Mouse (Mus musculus) frontal cortex, postnatal 36 days (tissue): ENCODE measurements at regions not wholly inside any gene's neighbourhood (a gene's known extent, or its start where the extent isn't known, plus 50 kb on each side); places are given as distances from the start of the nearest gene placed in this dataset.
A peak's percentile ranks its signal among the peaks of the same experiment; 100 is the strongest.

ENCODE experiments used
- DNase-seq, 2 experiments: peaks; one replicate each; pipeline ENCODE4 v3.0.0; 2022; ENCODE audit warnings: low spot score in 2 of 2

DNA sequence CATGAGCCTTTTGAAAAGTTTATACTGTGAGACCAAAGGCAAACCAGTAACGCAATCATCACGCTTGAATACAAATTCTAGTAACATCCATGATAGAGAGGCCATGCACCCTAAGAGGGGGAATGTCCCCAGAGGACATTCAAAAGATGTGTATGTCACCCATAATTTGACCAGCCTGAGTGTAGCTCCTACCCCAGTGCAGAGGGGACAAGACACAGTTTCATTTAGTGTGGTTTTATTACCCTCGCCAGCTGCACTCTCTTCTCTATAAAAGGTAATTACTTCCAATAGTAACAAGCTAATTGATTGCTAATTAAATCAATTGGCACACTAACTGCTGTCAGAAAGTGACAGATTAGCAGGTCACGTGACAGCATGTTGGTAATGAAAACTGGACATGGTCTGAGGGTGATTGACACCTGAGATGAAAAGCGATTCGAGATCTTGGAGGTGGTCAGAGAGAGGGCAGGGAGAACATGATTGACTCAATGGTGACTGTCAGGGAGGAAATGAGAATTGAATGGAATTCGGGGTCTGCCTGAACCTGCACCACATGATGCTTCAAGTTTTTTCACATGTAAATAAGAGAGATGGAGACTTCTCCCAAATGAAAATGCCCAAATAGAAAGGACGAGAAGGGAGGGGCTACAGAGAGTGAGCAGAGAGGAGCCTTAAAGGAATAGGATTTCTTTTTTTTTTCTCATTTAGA, 309.9 kb downstream of the En1 start:
- DNase-seq, result no peak

DNA sequence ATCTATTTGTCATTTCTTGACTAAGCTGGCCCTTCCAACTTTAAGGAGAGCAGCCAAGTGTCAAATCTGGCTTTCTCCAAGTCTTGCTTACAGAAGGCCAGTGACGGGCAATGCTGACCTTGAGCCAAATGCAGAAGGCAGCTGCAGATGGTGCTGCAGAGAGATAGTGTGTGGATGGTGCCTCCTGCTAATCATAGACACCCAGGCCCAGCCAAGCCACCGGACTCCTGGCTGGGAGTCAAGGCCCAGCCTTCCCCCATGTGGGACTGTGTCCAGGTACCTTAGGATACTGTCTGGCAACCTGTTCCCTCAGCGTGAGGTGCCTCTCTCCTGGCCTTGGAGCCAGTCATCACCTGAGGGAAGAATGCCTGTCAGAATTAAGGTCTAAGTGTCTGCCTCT, 319.3 kb downstream of the En1 start:
- no peak for DNase-seq

DNA sequence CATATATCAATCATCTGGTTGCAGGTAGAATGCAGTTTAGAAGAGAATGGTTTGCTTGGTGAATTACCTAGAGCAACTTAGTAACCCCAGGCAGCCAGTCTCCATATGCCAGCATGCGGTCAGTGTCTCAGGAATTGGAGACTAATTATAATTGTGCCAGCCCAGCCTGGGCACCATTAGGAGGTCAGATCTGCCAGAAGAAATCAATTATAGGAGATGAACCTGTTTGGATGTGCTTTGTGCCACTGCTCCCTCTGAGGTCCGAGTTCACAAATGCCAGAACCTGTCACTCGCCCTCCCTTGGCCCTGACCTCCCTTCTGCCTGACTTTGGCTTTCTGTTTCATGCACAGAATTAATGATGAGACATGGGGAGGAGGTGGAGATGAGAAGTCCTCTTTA, 323.1 kb downstream of the En1 start:
- no peak for DNase-seq

DNA sequence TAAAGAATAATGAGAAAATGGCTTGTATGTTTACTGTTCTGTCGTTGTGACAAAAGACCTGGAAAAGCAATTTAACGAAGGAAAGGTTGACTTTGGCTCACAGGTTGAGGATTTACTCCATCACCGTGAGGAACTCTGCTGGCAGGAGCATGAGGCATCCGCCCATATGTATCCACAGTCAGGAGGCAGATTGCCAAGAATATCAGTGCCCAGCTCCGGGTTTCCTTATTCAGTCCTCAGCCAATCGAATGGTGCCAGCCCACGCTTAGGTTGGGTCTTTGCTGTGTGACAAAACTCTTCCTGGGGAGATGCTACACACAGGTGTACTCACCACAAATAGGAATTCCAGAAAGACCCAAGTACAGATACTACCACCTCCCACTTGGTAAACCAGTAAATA, 327.9 kb downstream of the En1 start:
- DNase-seq, result no peak

DNA sequence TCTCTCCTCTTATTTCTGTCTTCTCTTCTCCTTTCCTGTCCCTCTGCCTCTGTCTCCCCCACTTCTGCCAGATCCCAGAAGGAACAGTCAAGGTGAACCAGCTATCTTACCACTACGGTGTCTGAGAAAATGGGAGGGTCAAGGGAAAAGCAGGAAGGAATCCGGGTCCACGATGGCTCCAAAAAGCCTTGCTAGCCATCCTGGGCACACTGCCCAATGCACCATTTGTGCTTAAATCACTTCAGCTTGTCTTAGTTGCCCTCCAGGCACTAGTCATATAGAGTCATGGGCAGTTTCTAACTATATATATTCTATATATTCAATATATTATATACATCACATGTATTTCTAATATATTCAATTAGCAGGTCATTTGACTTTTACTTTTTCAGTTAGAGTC, 333.1 kb downstream of the En1 start:
- no peak for DNase-seq

DNA sequence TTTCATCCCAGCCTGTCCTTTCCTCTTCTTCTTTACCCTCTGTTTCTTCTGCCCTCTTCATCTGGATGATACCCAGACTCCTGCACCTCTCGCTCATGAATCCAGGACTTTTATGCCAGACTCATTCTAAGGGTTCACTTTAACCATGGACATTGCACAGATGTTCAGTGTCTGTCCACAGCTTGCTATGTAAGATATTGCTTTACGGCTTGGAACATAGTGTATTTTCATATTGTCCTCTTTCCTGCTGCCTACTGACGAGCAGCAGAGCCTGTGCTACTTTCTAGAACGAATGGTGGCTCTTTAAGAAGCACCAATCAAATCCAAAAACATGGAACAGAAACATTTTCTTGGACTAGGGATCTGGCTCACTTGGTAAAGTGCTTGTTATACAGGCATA, 341.5 kb downstream of the En1 start:
- DNase-seq, result no peak

DNA sequence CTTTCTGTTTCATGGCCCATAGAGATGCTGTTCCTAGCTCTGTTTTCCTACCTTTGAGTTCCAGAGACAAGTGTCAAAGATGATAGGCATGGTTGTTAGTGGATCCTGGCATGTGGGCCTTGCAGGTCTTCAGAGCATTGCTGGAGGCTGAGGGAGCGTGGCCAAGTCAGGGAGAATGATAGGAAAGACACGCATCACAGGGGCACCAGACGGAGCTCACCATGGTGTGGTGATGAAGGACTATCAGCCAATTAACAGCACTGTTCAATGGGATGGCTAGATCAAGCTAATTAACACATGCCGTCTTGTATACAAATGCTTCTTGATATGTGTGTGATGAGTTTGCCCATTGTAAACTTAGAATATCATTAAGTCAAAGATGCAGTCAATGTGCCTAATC, 344.1 kb downstream of the En1 start:
- no peak for DNase-seq

DNA sequence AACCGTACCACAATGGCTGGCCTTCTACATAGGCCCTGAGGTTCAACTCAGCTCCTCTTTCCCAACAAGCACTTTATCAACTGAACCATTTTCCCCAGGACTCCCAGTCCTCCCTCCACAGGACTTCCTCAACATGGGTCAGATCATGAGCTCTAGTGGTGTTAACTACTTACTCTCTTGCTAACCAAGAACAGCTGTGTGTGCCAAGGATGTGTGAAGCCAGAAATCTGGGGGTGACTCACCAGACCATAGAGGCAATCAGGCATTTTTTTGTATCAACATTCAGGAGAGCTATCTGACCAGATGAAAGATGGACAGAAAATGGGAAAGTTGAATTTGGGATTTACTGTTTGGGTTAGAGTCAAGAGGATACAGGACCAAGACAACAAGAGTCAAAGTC, 359.0 kb downstream of the En1 start:
- no peak for DNase-seq

DNA sequence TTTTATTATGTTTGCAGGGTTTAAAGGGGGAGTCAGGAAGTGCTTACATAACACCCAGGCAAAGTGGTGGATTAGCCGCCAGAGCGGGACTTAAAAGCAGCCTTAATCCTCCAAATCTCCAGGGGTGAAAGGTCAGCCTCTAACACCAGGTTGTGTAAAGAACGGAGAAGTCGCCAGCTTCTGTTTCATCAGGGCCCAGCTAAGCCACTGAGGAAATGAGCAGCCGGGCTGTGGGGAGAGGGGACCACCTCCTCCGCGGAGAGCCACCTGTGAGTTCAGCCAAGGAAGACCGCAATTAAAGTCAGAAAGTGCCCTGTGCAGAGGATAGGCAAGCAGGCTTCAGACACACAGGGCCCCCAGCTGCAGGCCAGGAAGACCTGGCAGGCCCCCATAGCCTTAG, 359.8 kb downstream of the En1 start:
- no peak for DNase-seq

DNA sequence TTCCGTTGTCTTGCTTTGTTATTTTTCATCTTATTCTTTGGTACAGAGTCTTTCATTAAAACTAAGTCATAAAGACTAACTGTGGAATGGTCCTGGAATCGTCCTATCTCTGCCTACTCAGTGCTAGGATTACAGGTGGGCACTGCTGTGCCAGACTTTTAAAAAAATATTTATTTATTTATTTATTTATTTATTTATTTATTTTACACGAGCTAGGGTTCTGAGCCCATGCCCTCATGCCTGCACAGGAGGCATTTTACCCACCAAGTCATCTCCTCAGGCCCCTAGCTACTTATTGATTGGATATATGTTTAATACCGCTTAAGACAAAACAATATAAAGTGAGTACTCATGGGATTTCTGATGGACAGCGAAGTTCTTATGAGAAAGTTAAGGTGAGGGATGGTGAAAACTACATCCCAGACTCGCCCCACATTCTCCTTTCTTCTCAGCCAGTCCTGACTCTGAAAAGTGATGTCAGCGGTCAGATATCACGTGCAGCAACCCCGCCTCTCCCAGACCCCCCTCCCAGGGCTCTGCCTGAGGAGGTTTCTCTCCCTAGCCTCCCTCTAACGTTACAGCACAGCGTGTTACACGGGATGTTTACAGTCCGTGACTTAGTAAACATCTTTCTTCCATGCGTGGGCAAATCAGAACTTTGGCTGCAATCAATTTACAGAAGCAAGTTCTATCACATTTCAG, 361.4 kb downstream of the En1 start:
- no peak for DNase-seq

DNA sequence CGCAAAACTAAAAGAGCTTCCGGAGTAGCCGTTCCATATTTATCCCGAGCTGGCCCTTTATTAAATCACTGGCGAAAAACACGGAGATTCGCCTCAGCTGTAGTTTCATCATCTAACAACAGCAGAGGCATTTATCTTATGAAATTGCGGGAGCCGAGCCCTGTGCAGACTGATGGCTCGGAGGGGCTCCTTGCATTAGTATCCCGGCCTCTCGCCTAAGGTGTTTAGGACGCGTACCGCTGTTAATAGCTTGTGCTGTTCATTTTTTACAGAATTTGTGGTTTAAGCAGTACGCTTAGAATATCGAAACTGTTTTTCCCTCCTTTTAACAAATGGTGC, 361.9 kb downstream of the En1 start:
- DNase-seq, result peak in 1 of 2 experiments; percentile 4

DNA sequence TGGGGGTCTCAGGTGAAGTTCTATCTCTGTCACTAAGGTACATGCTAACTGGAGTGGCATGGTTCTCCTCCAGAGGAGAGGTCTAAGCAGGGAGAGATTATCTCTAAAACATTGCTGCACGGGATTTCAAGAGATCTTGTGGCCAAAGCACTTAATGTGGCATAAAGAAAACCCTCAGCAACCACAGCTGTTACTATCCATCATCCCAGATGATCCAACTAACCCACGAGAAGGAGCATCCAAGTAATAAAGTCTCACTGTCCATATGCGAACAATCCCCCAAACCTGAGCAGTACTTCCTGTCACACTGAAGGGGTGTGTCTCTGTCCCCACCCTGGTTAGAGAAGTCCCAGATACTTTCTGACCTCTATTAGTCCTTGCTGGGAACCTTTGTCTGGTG, 363.9 kb downstream of the En1 start:
- no peak for DNase-seq

DNA sequence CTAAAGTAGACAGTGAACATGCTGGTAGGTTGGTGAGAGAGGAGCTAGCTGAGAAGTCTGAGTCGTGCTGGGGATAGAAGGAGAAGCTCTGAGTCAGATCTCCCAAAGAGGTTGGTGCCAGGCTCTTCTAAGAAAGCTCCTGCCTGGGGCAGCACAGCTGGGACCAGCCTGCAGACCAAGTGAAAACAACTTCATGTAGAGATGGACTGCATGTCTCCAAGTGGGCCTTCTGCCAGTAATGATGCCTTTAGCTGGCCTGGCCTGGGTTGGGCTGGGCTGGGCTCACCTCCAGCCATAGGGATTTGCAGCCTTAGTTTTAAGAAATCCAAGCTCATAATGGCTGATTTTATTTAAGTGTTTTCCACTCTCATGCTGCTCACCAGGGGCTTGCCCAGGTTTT, 357.7 kb downstream of the Insig2 start:
- DNase-seq, result no peak

DNA sequence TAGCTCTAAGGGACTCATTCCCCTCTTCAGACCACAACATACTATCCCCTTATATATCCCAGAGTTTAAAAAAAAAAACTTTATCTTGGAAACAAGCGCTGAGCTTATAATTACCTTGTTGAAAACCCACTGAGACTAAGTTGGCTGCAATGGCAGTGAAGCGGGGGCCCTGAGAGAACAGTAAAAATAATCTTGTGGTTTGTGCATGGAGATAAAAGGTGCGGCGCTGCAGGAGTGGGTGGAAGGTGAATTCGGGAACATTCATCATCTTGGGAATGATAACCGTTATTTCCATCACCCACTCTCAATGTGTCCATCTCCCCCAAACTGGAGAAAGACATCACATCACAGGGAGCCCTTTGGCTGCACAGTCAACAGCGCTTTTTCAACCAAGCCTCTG, 327.9 kb downstream of the Insig2 start:
- DNase-seq, result no peak

DNA sequence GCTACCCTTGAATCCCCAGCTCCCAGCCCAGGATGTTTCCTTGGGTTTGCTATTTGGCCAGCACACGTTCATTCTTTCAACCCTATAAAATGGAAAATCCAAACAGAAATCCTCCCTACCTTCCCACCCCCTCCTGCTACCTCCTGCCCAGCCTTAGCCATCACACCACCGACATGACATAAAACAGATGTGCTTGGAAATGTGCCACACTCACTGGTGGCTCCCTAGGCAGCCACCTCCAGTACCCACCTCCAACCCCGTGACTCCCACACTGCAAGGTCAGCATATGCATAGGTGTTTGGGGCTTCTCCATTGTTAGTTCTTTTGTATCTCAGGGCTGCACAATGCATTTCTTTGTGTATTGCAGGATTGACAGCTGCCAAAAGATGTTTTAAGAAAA, 327.2 kb downstream of the Insig2 start:
- no peak for DNase-seq

DNA sequence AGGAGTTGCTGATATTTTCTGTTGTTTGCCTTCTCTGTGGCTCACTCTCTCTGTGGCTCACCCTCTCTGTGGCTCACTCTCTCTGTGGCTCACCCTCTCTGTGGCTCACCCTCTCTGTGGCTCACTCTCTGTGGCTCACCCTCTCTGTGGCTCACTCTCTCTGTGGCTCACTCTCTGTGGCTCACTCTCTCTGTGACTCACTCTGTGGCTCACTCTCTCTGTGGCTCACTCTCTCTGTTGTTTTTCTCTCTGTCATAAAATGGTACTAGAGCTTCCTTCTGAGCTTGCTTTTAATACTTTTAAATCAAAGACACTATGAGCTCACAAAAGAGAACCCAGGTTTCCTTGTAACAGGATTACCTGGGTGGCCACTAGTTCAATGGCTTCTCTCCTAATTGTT, 320.3 kb downstream of the Insig2 start:
- DNase-seq, result no peak

DNA sequence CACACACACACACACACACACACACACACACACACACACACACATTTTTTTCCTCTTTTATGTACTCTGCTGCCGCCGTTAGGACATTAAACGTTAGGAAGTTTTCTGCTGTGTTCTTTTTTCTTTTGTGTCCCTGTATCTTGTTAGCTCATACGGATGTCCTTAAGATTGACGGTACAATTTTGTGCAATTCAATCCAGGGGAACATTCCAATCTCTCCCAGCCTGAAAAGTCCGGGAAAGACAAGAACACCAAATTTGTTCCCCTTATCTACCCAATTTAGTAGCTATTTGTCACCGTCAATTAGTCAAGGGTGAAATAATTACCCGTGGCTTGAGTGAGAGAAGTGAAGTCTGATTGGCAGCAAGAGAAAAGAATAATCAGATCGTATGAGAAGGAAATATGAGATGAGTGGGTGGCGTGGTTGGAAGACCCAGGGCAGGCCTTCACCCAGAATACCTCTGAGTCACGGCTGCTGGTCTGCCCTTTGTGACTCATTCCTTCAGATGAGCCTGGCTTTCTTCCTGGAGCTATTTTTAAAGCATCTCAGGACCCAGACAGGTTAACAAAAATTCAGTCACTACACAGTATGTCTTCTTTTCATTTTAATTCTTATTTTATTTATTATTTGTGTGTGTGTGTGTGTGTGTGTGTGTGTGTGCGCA, 318.4 kb downstream of the Insig2 start:
- no peak for DNase-seq

DNA sequence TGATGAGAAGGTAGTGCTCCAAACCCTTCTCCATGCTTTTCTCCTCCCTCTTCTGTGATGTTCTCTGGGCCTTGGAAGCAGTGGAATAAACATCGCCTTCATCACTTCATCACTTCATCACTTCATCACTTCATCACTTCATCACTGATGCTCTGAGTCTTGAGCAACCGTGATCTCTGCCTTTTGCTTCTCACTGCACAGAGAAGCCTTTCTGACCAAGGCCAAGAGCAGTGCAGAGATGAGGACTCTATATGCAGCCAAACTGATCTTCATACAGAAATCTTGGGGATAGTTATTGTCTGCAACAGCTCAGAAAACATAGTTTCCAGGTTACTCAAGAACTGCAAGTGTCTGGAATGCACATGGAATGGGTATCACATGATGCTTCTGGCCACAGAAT, 303.0 kb downstream of the Insig2 start:
- no peak for DNase-seq

DNA sequence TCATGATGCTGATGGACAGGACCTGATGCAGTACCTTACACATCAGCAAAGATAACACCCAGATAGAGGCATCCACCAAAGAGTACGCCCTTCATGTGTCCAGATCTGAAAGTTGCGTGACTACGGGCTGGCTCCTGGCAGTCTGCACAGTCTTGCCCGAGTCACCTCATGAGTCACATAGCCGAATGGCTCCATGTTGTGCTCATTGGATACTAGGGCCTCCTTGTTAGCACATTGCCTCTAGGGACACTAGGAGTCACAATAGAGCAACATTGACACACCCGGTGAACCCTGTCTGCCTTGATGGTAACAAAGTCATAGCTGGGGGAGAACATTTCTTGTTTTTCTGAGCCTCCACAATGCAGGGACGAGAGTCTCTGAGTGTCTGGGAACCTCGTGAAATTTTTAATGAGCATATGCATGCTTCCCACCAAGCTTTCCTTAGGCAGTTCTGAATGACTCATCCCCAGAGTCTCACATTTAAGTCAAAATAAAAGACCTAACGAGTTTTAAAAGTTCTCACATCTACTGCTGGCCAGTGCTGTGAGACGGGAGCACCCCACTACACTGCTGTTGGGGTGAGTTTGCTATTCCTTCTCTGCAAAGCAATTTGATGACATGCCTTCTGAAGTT, 297.5 kb downstream of the Insig2 start:
- DNase-seq, result peak in 1 of 2 experiments; percentile 3

DNA sequence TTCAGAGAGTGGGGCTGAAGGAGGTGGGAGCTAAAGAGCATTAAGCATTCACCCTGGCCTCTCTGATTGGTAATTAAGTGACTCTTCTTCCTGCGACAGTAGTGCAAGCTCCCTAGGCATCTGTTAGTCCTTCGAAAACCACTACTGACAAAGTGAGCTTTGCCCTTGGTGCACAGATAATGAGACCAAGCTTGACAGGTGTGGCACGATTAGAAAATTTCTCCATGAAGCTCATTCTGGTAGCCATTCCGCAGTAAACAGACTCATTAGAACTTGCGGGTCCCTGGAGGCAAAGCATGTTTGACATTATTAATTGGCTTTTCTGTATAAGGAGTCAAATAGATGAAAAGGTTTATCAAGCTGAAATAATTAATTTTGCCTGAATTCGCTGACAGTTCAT, 285.8 kb downstream of the Insig2 start:
- DNase-seq, result no peak

DNA sequence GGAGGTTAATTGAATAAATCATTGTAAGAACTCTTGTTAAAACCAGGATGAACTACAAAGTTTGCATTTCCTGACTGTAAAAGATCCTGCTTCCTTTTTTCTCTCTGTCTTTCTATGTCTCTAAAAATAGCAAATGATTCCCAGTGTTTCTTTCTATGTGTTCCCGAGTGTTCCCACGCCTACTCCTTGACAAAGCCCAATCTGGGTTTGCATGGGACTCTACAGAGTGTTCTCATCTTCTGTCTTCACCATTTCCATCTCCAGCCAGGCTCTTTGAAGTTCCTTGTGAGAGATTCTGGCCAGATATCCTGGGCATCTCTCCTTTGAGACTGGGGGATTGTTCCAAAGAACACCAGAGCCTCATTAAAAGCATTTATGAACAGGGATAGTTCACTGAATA, 285.0 kb downstream of the Insig2 start:
- DNase-seq, result peak; percentile 29 to 48

DNA sequence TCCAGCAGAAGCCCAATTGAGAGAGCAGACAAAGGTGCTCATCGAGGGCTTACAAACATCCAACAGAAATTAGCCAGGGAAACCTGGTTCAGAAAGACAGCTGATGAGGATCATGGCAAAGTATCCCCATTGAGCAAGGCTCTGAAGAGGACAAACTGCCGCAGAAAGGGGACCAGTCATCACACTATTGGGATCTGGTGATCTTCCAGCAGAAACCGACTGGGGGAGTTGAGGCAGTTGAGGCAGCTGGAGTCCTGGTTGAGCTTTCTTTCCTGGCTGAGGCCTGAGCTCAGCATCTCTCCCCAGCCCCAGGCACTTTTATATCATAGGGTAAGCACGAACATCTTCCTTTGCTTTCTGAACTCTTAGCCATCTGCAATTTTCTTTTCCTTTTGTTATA, 282.7 kb downstream of the Insig2 start:
- DNase-seq, result no peak
